Mouse (Mus musculus): Measurements from ENCODE around the gene Dydc1.

The Dydc1 gene

DNA sequence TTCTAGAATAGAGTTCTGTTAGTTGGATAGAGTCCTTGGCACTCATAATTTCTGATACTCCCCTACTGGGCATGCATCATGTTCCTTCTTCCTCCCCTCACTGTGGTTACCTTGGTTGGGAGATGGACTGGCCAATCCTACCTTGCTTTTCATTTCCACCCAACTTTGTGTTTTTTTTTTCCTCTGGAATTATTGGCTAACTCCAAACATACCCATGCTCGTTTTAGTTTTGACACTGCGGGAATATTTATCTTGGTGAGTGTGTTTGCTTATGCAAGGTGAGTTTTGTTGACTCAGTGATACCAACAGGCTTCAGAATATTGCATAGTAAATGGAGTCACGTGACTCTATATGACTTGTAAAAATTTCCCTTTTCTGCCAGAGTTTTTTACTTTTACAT lies 28.0 kb downstream of the Dydc1 start:
- DNase-seq, result no peak

DNA sequence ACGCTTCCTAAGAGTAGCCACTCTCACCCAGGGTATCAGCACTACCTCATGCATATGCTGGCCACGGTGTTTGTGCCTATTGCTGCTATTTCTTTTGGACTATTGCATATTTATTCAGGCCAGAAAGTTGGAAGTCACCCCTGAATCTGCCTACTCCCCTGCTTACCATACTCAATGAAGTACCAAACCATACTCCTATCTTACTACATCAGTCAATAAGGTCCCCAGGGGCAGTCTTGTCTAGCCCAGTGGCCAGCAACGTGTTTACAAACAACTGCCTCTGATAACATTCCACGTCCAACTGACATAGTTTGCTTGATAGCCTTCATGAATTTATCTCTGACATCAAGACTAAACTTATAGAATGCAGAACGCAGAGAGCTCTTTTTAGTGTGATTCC lies 28.5 kb downstream of the Dydc1 start:
- no peak for DNase-seq

DNA sequence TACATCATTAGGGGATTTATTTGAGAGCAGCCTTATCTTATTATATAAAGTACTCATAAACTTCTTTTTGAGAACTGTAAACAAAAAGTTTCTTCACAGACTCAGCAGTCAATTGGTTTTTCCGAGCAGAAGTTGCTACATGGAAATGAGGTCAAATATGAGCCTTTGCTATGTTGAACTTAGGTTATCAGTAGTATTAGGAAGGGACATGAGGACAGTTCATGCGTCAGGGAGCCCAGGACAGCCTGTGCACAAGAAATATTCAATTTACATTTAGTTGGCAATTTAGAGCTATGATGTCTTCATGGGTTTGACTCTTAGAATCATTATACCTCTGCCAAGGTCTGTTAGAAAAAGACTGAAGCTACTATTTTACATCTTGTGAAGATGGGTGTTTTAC lies 29.6 kb downstream of the Dydc1 start:
- DNase-seq, result no peak

DNA sequence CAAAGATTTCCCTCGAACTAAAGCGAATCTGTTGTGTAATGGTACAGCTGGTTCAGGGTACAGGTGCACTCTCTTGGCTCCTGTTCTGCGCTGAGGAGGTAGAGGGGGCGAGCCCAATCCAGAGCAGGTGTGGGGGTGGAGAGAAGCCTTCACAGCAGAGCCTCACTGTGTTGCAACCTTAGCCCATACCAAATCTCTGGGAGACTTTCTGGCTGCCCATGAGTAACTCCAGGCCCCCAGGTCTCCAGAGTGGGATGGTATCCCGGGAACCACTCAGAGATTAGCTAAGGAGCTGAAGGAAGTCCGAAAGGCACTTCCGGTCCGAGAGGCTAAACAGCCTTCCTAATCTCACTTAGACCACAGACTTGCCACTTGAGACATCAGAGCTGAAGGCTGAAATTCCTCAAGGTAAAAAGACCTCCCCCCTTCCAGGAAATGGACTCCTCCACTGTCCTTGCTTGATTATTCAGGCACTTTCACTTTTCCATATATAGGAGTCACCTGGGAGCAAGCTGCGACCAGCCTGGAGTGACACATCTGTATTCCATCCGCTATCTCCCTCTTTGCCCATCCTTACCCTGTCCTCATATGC lies 32.2 kb downstream of the Dydc1 start, which contains the start of gene Mat1a:
Gene Mat1a, plus strand, starts transcription at position 183 of the 592 bp plus-strand sequence.
- DNase-seq, result no peak

DNA sequence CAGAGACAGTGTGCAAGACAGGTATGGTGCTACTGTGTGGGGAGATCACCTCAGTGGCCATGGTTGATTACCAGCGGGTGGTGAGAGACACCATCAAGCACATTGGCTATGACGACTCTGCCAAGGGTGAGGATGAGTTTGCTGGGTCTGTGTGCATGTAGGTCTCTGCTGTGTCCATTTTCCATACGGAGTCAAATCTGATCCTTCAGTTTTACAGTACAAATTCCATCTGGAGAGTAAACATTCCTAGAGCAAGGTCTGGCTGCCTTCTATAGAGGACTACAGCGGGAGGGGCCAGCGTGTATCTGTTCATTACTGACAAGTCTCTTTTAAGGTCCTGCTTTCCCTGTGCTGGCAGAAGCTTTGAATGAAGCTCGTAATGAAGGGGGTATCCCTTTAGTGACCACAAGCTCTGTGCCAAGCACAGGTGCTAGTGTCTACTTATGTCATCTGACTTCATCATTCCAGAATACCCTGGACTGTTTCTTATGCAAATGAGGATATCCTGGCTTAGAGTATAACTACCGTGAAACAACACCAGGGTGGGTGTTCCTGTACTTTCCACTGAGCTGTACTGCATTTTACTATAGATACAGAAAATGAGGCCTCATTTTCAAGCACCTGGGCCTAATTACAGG lies 38.4 kb downstream of the Dydc1 start:
- no peak for DNase-seq

DNA sequence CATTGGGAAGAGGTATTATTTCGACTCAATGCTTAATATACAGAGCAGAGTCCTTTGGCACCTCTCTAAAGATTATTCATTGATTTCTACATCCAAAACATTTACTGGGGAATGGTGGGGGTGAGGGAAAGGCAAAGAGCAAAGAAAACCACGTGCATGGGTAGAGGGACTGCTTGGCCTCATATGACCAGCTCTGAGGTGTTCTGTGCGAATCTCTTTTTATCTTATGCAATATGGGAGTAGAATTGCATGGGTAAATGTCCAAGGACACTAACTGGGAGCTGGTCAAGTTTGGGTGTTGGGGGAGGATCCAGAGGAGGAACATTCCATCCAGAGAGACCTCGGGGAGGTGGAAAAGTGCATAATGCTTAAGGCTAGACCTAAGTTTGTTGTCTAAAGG lies 40.2 kb downstream of the Dydc1 start:
- DNase-seq, result no peak

DNA sequence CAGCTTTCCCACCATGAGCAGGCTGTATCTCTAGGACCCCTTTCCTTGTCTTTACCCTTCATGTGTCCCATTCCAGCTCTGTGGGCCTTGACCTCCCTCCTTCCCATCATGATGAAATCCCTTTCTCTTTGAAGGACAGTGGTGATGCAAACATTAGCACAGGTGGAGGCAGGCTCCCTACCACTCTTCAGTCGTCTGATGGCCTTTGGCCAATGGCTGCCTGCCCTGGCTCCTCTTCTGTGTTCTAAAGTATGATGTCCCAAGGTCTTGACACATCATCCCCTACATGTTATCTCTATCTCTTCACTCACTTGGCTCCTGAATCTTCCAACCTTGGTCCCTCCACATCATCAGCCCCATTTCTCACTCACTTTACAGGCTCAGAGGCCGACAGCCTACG lies 43.6 kb downstream of the Dydc1 start:
- no peak for DNase-seq

DNA sequence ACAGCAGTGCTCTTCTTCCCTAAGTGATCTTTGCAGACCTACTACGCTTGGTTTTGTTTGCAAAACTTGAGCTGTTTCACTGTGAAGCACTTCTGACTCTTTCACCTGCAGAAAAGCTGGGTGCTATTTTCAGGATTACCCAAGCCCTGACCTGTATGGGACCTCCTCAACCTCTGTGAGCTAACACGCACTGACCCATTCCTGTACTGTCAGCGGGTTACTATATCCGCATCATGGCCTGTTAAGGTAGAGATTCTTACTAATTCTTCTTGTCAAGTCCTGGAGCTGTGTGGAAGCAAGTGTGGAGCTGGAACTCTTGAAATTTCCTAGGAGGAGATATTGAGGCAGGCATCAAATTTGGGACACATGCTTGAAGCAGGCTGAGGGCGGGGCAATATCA lies 52.0 kb downstream of the Dydc1 start:
- no peak for DNase-seq

DNA sequence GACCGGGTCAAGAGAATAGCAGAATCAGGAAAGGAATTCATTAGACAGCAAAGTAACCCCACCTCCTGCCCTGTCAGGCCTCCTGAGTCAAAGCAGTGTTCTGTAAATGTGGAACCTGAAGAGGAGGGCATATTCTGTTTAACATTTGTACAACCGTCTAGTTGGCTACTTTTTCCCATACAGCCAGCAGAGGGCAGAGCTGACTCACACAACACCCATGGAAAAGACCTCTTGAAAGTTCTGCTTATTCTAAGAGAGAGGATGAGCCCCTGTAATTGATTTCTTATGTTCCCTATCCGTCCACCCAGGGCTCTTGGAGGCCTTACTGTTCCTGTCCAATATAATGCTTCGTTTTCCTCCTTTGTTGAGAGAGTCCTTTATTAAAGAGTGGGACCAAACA lies 55.3 kb downstream of the Dydc1 start:
- no peak for DNase-seq

DNA sequence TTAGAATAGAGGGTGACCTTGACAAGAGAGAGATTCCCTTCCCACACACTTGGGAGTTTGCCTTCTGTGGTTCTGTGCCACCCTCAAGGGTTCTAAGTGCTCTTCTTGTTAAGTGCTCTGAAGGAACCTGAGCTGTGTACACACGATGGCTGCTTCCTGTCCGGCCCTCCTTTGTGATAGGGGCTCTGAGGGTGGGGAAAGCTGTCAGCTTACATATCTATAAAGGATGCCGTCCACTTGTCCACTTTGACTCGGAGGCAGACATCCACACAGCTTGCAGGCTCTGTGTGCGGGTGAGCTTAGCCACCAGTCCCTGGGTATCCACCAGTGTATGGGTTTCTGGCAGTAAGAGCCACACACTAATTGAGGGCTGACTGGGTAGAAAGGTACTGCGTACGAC lies 58.8 kb downstream of the Dydc1 start, which contains the start of gene Sftpa1:
Gene Sftpa1, plus strand, starts transcription at position 243 of the 400 bp plus-strand sequence.
- DNase-seq, result no peak

DNA sequence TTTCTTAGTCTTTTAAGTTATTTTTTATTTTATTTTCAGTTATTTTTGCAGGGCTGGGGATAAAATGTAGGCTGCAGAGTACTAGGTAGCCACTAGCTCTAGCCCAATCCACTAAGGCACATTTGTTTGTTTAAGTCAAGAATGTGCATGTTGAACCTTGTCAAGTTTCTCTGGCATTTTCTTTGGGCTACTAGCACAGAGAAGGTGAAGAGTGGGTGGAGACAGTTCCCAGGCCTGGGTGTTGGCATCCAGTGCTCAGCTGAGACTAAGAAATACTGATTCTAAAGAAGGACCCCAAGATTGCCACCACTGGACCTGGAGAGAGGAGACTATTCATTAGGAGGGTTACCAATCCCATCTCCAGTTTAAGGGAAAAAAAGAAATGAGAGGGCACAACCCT lies 64.3 kb downstream of the Dydc1 start:
- no peak for DNase-seq

DNA sequence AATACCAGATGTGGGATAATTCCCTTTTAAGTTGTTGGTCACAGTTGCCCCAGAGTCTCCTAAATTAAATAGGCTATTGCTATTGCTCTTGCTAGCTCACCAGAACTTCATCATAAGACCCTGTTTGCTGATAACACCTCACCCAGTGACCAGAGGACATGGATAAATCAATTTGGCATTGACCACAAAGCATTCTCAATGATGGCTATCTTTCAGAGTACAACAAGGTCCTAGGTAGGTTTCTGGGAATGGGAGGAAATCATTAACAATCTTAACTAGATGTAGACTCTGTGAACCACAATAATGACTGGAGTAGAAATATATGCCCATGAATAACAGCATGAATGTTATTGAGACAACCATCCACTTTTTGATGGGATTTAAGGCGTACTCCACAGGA lies 68.0 kb downstream of the Dydc1 start:
- no peak for DNase-seq
